Mouse (Mus musculus): ENCODE results near the gene Nol4l.
"Not testable (repeated sequence)": the region's sequence is repeated elsewhere in the genome, so short reads cannot be mapped to it uniquely, and the experiment has no call there.

Gene Nol4l

GRCm38 (mm10) chr2:153512416-153513323 is 17.1 kb downstream of the Nol4l start:
- no peak for DNase-seq (ENCODE audit: low read depth in 2 of 2, low spot score in 2 of 2)

GRCm38 (mm10) chr2:153511562-153511961 is 18.2 kb downstream of the Nol4l start:
- DNase-seq (ENCODE audit: low read depth in 2 of 2, low spot score in 2 of 2), result no peak

- DNase-seq (ENCODE audit: low read depth in 2 of 2, low spot score in 2 of 2), result no peak
Observed at GRCm38 (mm10) chr2:153510136-153510535, 19.6 kb downstream of the Nol4l start.

- DNase-seq (ENCODE audit: low read depth in 2 of 2, low spot score in 2 of 2), result no peak
Observed at GRCm38 (mm10) chr2:153509211-153510029, 20.4 kb downstream of the Nol4l start.

GRCm38 (mm10) chr2:153508405-153508804 is 21.4 kb downstream of the Nol4l start:
- DNase-seq (ENCODE audit: low read depth in 2 of 2, low spot score in 2 of 2), result no peak

- no peak for DNase-seq (ENCODE audit: low read depth in 2 of 2, low spot score in 2 of 2)
Observed at GRCm38 (mm10) chr2:153507969-153508368, 21.8 kb downstream of the Nol4l start.

- no peak for DNase-seq (ENCODE audit: low read depth in 2 of 2, low spot score in 2 of 2)
Observed at GRCm38 (mm10) chr2:153506385-153506784, 23.4 kb downstream of the Nol4l start.

GRCm38 (mm10) chr2:153499154-153499553 is 30.6 kb downstream of the Nol4l start:
- no peak for DNase-seq (ENCODE audit: low read depth in 2 of 2, low spot score in 2 of 2)

- DNase-seq (ENCODE audit: low read depth in 2 of 2, low spot score in 2 of 2), result no peak
Observed at GRCm38 (mm10) chr2:153496898-153497297, 32.9 kb downstream of the Nol4l start.

- no peak for DNase-seq (ENCODE audit: low read depth in 2 of 2, low spot score in 2 of 2)
Observed at GRCm38 (mm10) chr2:153496301-153496700, 33.5 kb downstream of the Nol4l start.

GRCm38 (mm10) chr2:153495818-153496217 is 34.0 kb downstream of the Nol4l start:
- DNase-seq (ENCODE audit: low read depth in 2 of 2, low spot score in 2 of 2), result no peak

- not testable (repeated sequence) for DNase-seq (ENCODE audit: low read depth in 2 of 2, low spot score in 2 of 2)
Observed at GRCm38 (mm10) chr2:153495391-153495790, 34.4 kb downstream of the Nol4l start.

GRCm38 (mm10) chr2:153494293-153494811 is 35.4 kb downstream of the Nol4l start:
- no peak for DNase-seq (ENCODE audit: low read depth in 2 of 2, low spot score in 2 of 2)

- DNase-seq (ENCODE audit: low read depth in 2 of 2, low spot score in 2 of 2), result no peak
Observed at GRCm38 (mm10) chr2:153493781-153494292, 35.9 kb downstream of the Nol4l start.

- no peak for DNase-seq (ENCODE audit: low read depth in 2 of 2, low spot score in 2 of 2)
Observed at GRCm38 (mm10) chr2:153493393-153493731, 36.4 kb downstream of the Nol4l start.

- no peak for DNase-seq (ENCODE audit: low read depth in 2 of 2, low spot score in 2 of 2)
Observed at GRCm38 (mm10) chr2:153492573-153493392, 37.0 kb downstream of the Nol4l start, which contains the start of gene 4930404H24Rik. Gene 4930404H24Rik (plus strand): TSS chr2:153492790.

- DNase-seq (ENCODE audit: low read depth in 2 of 2, low spot score in 2 of 2), result no peak
Observed at GRCm38 (mm10) chr2:153492179-153492517, 37.6 kb downstream of the Nol4l start.

GRCm38 (mm10) chr2:153491512-153492178 is 38.1 kb downstream of the Nol4l start:
- DNase-seq (ENCODE audit: low read depth in 2 of 2, low spot score in 2 of 2), result no peak

GRCm38 (mm10) chr2:153490940-153491339 is 38.8 kb downstream of the Nol4l start:
- no peak for DNase-seq (ENCODE audit: low read depth in 2 of 2, low spot score in 2 of 2)

- DNase-seq (ENCODE audit: low read depth in 2 of 2, low spot score in 2 of 2), result no peak
Observed at GRCm38 (mm10) chr2:153490116-153490515, 39.7 kb downstream of the Nol4l start.

Data from CD8-positive naive resting alpha-beta T cell, adult 2 months (primary cell).